Mouse (Mus musculus): ENCODE data around the gene Mtmr12.

- TF ChIP-seq CTCF (IDR thresholded peaks at IDR 0.05; ENCODE audit: borderline replicate concordance, extremely low read depth, insufficient read depth, insufficient read length): no peak
- no peak for TF ChIP-seq POLR2A (IDR thresholded peaks at IDR 0.05; ENCODE audit: borderline replicate concordance, extremely low read depth, insufficient read depth, insufficient read length, poor library complexity, severe bottlenecking)
Measured at GRCm38 (mm10) chr15:12271340-12271739, 66.5 kb downstream of the Mtmr12 start.
